Mouse (Mus musculus): ENCODE results near the gene Psma3.

- TF ChIP-seq CTCF (IDR thresholded peaks at IDR 0.05; ENCODE audit: control insufficient read depth, insufficient read depth, insufficient read length) (no peak), MAX (IDR thresholded peaks at IDR 0.05) (no peak), MYOD1 (IDR thresholded peaks at IDR 0.05; ENCODE audit: control insufficient read depth, insufficient read length, low read depth) (no peak)
Observed at GRCm38 (mm10) chr12:70958640-70959039, 15.8 kb upstream of the Psma3 start.
